Mouse (Mus musculus): ENCODE measurements around the gene Slain2.

DNA sequence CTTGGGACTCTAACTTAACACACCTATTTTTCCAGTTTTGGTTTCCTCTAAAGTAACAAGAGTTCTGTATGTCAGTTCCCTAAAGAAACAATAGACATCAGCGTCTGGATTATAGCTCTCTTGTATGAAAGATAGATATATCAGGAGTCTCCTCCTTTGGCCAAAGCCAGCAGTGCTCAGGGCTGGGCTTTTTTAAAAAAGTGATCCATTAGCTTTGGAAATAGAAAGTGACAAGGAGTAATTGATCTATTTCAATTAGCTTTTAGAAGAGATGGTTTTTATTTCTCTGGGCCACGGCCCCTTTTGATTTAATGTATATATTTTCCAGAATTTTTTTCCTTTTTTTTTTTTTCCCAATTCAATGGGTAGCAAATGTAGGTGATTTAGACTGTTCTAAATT lies 80.8 kb downstream of the Slain2 start:
- no peak for TF ChIP-seq CTCF (IDR thresholded peaks at IDR 0.05; ENCODE audit: low read depth)
- no peak for TF ChIP-seq EP300 (IDR thresholded peaks at IDR 0.05; ENCODE audit: low read depth)
